Mouse (Mus musculus) myocyte (in vitro differentiated cells): ENCODE data around the gene Gna11. TPM values are rescaled to one million over a fixed set of nuclear protein-coding genes. Genes with fewer than 3 reads are reported as not detected.

Experiments
- H3K27me3 ChIP-seq: one replicate; pipeline ENCODE4 v1.6.1; 2011; ENCODE audit not compliant: control insufficient read depth, insufficient read depth, insufficient read length
- H3K36me3 ChIP-seq: one replicate; pipeline ENCODE4 v1.6.1; 2011; ENCODE audit not compliant: control insufficient read depth, insufficient read depth
- H3K4me2 ChIP-seq: one replicate; pipeline ENCODE4 v1.6.1; 2011; ENCODE audit warnings: low read depth, control low read depth
- H3K4me3 ChIP-seq: one replicate; pipeline ENCODE4 v1.5.1; 2011; ENCODE audit warnings: mild to moderate bottlenecking, control low read depth, moderate library complexity
- H3K79me2 ChIP-seq: one replicate; pipeline ENCODE4 v1.6.1; 2011; ENCODE audit not compliant: control insufficient read depth, insufficient read depth
- H3ac ChIP-seq: one replicate; pipeline ENCODE4 v1.6.1; 2011; ENCODE audit not compliant: control insufficient read depth, insufficient read length
- CEBPB ChIP-seq: IDR thresholded peaks from 2 replicates; pipeline ENCODE4 v1.6.1; 2011; ENCODE audit warnings: mild to moderate bottlenecking, moderate library complexity; ENCODE audit not compliant: poor library complexity, insufficient read depth, severe bottlenecking
- E2F4 ChIP-seq: IDR thresholded peaks from one replicate; pipeline ENCODE4 v1.6.1; 2011; ENCODE audit warnings: mild to moderate bottlenecking, control low read depth, moderate library complexity; ENCODE audit not compliant: insufficient read depth
- MAX ChIP-seq: IDR thresholded peaks from one replicate; pipeline ENCODE4 v1.6.1; 2011; ENCODE audit warnings: low read depth, mild to moderate bottlenecking, control low read depth
- MYOD1 ChIP-seq, 3 experiments: IDR thresholded peaks; one replicate each; pipeline ENCODE4 v1.6.1; 2011; ENCODE audit warnings: control low read depth in 2 of 3, low read depth in 2 of 3, mild to moderate bottlenecking in 2 of 3, moderate library complexity in 1 of 3; ENCODE audit not compliant: insufficient read length in 2 of 3, control insufficient read depth in 1 of 3
- MYOG ChIP-seq, 3 experiments: IDR thresholded peaks; one replicate each; pipeline ENCODE4 v1.6.1; 2011; ENCODE audit warnings: control low read depth in 2 of 3, low read depth in 2 of 3, mild to moderate bottlenecking in 2 of 3; ENCODE audit not compliant: insufficient read length in 2 of 3, control insufficient read depth in 1 of 3, insufficient read depth in 1 of 3
- POLR2A ChIP-seq: IDR thresholded peaks from one replicate; pipeline ENCODE4 v1.6.1; 2011; ENCODE audit warnings: low read depth, mild to moderate bottlenecking, control low read depth, moderate library complexity; ENCODE audit not compliant: insufficient read length
- POLR2AphosphoS2 ChIP-seq: IDR thresholded peaks from one replicate; pipeline ENCODE4 v1.6.1; 2011; ENCODE audit warnings: low read depth, control low read depth; ENCODE audit not compliant: insufficient read length
- REST ChIP-seq: IDR thresholded peaks from one replicate; pipeline ENCODE4 v1.6.1; 2011; ENCODE audit warnings: mild to moderate bottlenecking, control low read depth, moderate library complexity; ENCODE audit not compliant: insufficient read depth, insufficient read length
- SRF ChIP-seq: IDR thresholded peaks from one replicate; pipeline ENCODE4 v1.6.1; 2011; ENCODE audit warnings: low read depth; ENCODE audit not compliant: control insufficient read depth, insufficient read length
- TCF12 ChIP-seq: IDR thresholded peaks from one replicate; pipeline ENCODE4 v1.6.1; 2011; ENCODE audit warnings: mild to moderate bottlenecking, control low read depth; ENCODE audit not compliant: poor library complexity, insufficient read depth, severe bottlenecking
- TCF3 ChIP-seq: IDR thresholded peaks from one replicate; pipeline ENCODE4 v1.6.1; 2011; ENCODE audit warnings: low read depth, control low read depth; ENCODE audit not compliant: insufficient read length
- USF1 ChIP-seq: IDR thresholded peaks from one replicate; pipeline ENCODE4 v1.6.1; 2011; ENCODE audit warnings: low read depth, mild to moderate bottlenecking, control low read depth, moderate library complexity
- polyA plus RNA-seq: library from polyadenylated mRNA; unstranded; fragments of >200 nt; fragmentation: generic; extraction: Trizol; gene quantifications from one replicate; pipeline ENCODE4 v1.2.1, GENCODE M21; 2012; ENCODE audit warnings: missing spikeins

Gene Gna11
- polyA plus RNA-seq, 1 experiment = 58.2 TPM

- no peak overlapping the region for H3K4me3 ChIP-seq
- no peaks in the 10 kb centered on the region for H3K79me2 ChIP-seq
- H3K27me3 ChIP-seq = no peaks in the 10 kb centered on the region
- no peak overlapping the region for H3ac ChIP-seq
- TF ChIP-seq REST (no peak), MYOD1 (IDR thresholded peaks at IDR 0.05; ENCODE audit: control insufficient read depth in 1 of 3, insufficient read length in 2 of 3, low read depth in 2 of 3) (no peak), USF1 (no peak), TCF3 (no peak)
- no peak overlapping the region for H3K4me2 ChIP-seq
- H3K36me3 ChIP-seq = no peaks in the 10 kb centered on the region
Observed at GRCm38 (mm10) chr10:81525017-81525694, 19.8 kb downstream of the Gna11 start.

GRCm38 (mm10) chr10:81524051-81524605, 20.9 kb downstream of the Gna11 start, which contains the start of gene Gna15:
Gene Gna15, minus strand, starts transcription at chr10:81524225.
- no peak within 1 kb of the TSS for H3K4me3 ChIP-seq
- H3K79me2 ChIP-seq = no peaks in the 10 kb centered on the region
- H3K4me2 ChIP-seq = no peak within 1 kb of the TSS
- H3ac ChIP-seq = no peak within 1 kb of the TSS
- H3K36me3 ChIP-seq = no peaks in the 10 kb centered on the region
- H3K27me3 ChIP-seq = peaks cover 7% of the 10 kb centered on the region
- TF ChIP-seq SRF (no peak), USF1 (no peak), REST (no peak), TCF3 (no peak), POLR2A (no peak), MYOD1 (IDR thresholded peaks at IDR 0.05; ENCODE audit: control insufficient read depth in 1 of 3, insufficient read length in 2 of 3, low read depth in 2 of 3) (no peak), TCF12 (no peak), MYOG (IDR thresholded peaks at IDR 0.05; ENCODE audit: control insufficient read depth in 1 of 3, insufficient read depth in 1 of 3, insufficient read length in 2 of 3, low read depth in 2 of 3) (no peak), E2F4 (no peak), MAX (no peak), POLR2AphosphoS2 (no peak), CEBPB (no peak)

- Histone ChIP-seq H3K36me3 (no peaks in the 10 kb centered on the region), H3K79me2 (no peaks in the 10 kb centered on the region), H3ac (no peak overlapping the region), H3K4me2 (no peak overlapping the region), H3K27me3 (peaks cover 7% of the 10 kb centered on the region), H3K4me3 (no peak overlapping the region)
- TF ChIP-seq SRF (no peak), TCF3 (no peak), POLR2A (no peak), E2F4 (no peak), USF1 (no peak), MYOD1 (IDR thresholded peaks at IDR 0.05; ENCODE audit: control insufficient read depth in 1 of 3, insufficient read length in 2 of 3, low read depth in 2 of 3) (no peak), TCF12 (no peak), MAX (no peak), REST (no peak), MYOG (IDR thresholded peaks at IDR 0.05; ENCODE audit: control insufficient read depth in 1 of 3, insufficient read depth in 1 of 3, insufficient read length in 2 of 3, low read depth in 2 of 3) (no peak), CEBPB (no peak), POLR2AphosphoS2 (no peak)
Observed at GRCm38 (mm10) chr10:81523570-81523969, 21.4 kb downstream of the Gna11 start.

GRCm38 (mm10) chr10:81523142-81523541, 21.8 kb downstream of the Gna11 start:
- Histone ChIP-seq H3K27me3 (peaks cover 7% of the 10 kb centered on the region), H3ac (no peak overlapping the region), H3K79me2 (no peaks in the 10 kb centered on the region), H3K4me3 (no peak overlapping the region), H3K36me3 (no peaks in the 10 kb centered on the region), H3K4me2 (no peak overlapping the region)
- TF ChIP-seq POLR2A = no peak
- TF ChIP-seq CEBPB = no peak
- TF ChIP-seq POLR2AphosphoS2 = no peak
- TF ChIP-seq SRF = no peak

- Histone ChIP-seq H3K36me3 (no peaks in the 10 kb centered on the region), H3ac (no peak overlapping the region), H3K4me3 (no peak overlapping the region), H3K27me3 (peaks cover 7% of the 10 kb centered on the region), H3K79me2 (no peaks in the 10 kb centered on the region), H3K4me2 (no peak overlapping the region)
- TF ChIP-seq CEBPB (no peak), MYOG (IDR thresholded peaks at IDR 0.05; ENCODE audit: control insufficient read depth in 1 of 3, insufficient read depth in 1 of 3, insufficient read length in 2 of 3, low read depth in 2 of 3) (no peak), POLR2AphosphoS2 (no peak), TCF3 (no peak), MAX (no peak), SRF (no peak), E2F4 (no peak), POLR2A (no peak), TCF12 (no peak), MYOD1 (IDR thresholded peaks at IDR 0.05; ENCODE audit: control insufficient read depth in 1 of 3, insufficient read length in 2 of 3, low read depth in 2 of 3) (no peak)
Observed at GRCm38 (mm10) chr10:81519978-81520365, 25.0 kb downstream of the Gna11 start.
